In genomic region chr1:89926583-89927060, GRCm38 (mm10) we compare ENCODE assay signal across 10 mouse cellular contexts. TPM values are rescaled to one million over a fixed set of nuclear protein-coding genes. Genes with fewer than 3 reads are reported as not detected.
DNase-seq lines count a peak whose midpoint lies in the region; ATAC-seq lines count a peak whose summit lies in the region.
"Had no signal": no experiment of that assay in that cellular context is flagged by ENCODE, and none has a peak within 500 bp of the region (broad histone marks: within the 10 kb centered on the region; RNA-seq: fewer than 3 reads in every experiment).

No protein-coding gene starts in this region.

- no peak overlapping the region for H3K9ac ChIP-seq in heart, embryonic 13.5 days
- H3K9ac ChIP-seq in hindbrain, embryonic 11.5 days (ENCODE audit: low read depth, low read length), result no peak overlapping the region; the same call in 1 of the 2 replicates
- no peak overlapping the region for H3K9ac ChIP-seq in liver, embryonic 15.5 days

- peak overlapping the region; percentile 42 for H3K4me3 ChIP-seq in heart, embryonic 13.5 days
- H3K4me3 ChIP-seq in hindbrain, embryonic 11.5 days (ENCODE audit: low read depth, low read length), result peak overlapping the region; percentile 65
- peak overlapping the region; percentile 35; the same call in 1 of the 2 replicates for H3K4me3 ChIP-seq in liver, embryonic 15.5 days (replicated peaks)

- DNase-seq in heart, postnatal 4 days, result no peak
- peak; percentile 47 for DNase-seq in ES-CJ7 (ENCODE audit: low read depth, low spot score)
- DNase-seq in hindbrain, embryonic 11.5 days (ENCODE audit: low spot score), result peak; percentile 45
- DNase-seq in embryo, embryonic 9.5 days (ENCODE audit: extremely low spot score), result no peak
- no peak for DNase-seq in cerebellum, postnatal 25 days
- DNase-seq in cerebellum, adult 18-20 months, result no peak

- H3K9me3 ChIP-seq in heart, embryonic 13.5 days, result no peaks in the 10 kb centered on the region
- H3K9me3 ChIP-seq in hindbrain, embryonic 11.5 days (ENCODE audit: control insufficient read depth, low read length), result no peaks in the 10 kb centered on the region
- H3K9me3 ChIP-seq in liver, embryonic 15.5 days (replicated peaks), result no peaks in the 10 kb centered on the region

- ATAC-seq in heart, embryonic 13.5 days (ENCODE audit: extremely low read depth, insufficient number of reproducible peaks, low FRiP score, low TSS enrichment), result no peak
- ATAC-seq in hindbrain, embryonic 11.5 days (ENCODE audit: low FRiP score), result no peak
- ATAC-seq in liver, embryonic 15.5 days (ENCODE audit: insufficient read depth), result no peak
- ATAC-seq: CD4-positive, CD25-positive, alpha-beta regulatory T cell, adult 4 months had no signal

- H3K4me1 ChIP-seq in heart, embryonic 13.5 days, result peaks cover 52% of the 10 kb centered on the region
- H3K4me1 ChIP-seq in hindbrain, embryonic 11.5 days (replicated peaks; ENCODE audit: control insufficient read depth, insufficient read depth, low read length), result peaks cover 41% of the 10 kb centered on the region
- peaks cover 17% of the 10 kb centered on the region for H3K4me1 ChIP-seq in liver, embryonic 15.5 days (replicated peaks)

- H3K27me3 ChIP-seq in heart, embryonic 13.5 days (replicated peaks), result peaks cover 100% of the 10 kb centered on the region
- H3K27me3 ChIP-seq in hindbrain, embryonic 11.5 days (ENCODE audit: control insufficient read depth, insufficient read depth, low read length), result peaks cover 66% of the 10 kb centered on the region
- H3K27me3 ChIP-seq in liver, embryonic 15.5 days, result peaks cover 100% of the 10 kb centered on the region

- no peaks in the 10 kb centered on the region for H3K36me3 ChIP-seq in heart, embryonic 13.5 days
- no peaks in the 10 kb centered on the region for H3K36me3 ChIP-seq in hindbrain, embryonic 11.5 days (ENCODE audit: control insufficient read depth, insufficient read depth, low read length)
- no peaks in the 10 kb centered on the region for H3K36me3 ChIP-seq in liver, embryonic 15.5 days (replicated peaks)

- 16% methylated on average over 9 of the region's 9 CpGs for WGBS in heart, embryonic 13.5 days
- WGBS in hindbrain, embryonic 11.5 days, result 11% methylated on average over 9 of the region's 9 CpGs
- WGBS in liver, embryonic 15.5 days (ENCODE audit: insufficient replicate concordance), result 34% methylated on average over 9 of the region's 9 CpGs

- no peak overlapping the region for H3K27ac ChIP-seq in heart, embryonic 13.5 days (replicated peaks)
- H3K27ac ChIP-seq in hindbrain, embryonic 11.5 days (ENCODE audit: low read depth, low read length), result peak overlapping the region; percentile 19; the same call in 1 of the 2 replicates
- H3K27ac ChIP-seq in liver, embryonic 15.5 days (replicated peaks), result no peak overlapping the region

- peak overlapping the region; percentile 67 for H3K4me2 ChIP-seq in heart, embryonic 13.5 days
- H3K4me2 ChIP-seq in hindbrain, embryonic 11.5 days (replicated peaks; ENCODE audit: low read depth, low read length), result peak overlapping the region; percentile 89
- H3K4me2 ChIP-seq in liver, embryonic 15.5 days, result peak overlapping the region; percentile 54; the same call in 1 of the 2 replicates

RNA-seq across cellular contexts. Expression of gene Gbx2, which starts 4.4 kb away (rescaled TPM):
- 0.13 and 0.29 TPM in 2 replicates for polyA plus RNA-seq in heart, embryonic 13.5 days (2015; fragmentation: Nextera tagmentation; extraction: Ambion mirVana)
- under 1 TPM in 1 of 2 experiments, not detected in 1; 0.16 TPM for total RNA-seq in heart, postnatal 4 days (2021)
- polyA plus RNA-seq in hindbrain, embryonic 11.5 days (2014; fragmentation: Nextera tagmentation; extraction: Ambion mirVana), result 30.0 and 36.2 TPM in 2 replicates
- 0.50 and 0.67 TPM in 2 replicates for polyA plus RNA-seq in liver, embryonic 15.5 days (2015; fragmentation: Nextera tagmentation; extraction: Ambion mirVana)
- total RNA-seq: adrenal gland, postnatal 14 days had no signal
- polyA plus RNA-seq: CD4-positive, CD25-positive, alpha-beta regulatory T cell, adult 4 months had no signal

Comparison
In these comparisons a context has a peak if more than half of its experiments do, and no peak if none do; other contexts are left out.
1. DNase-seq: peak in ES-CJ7 (single experiment) and hindbrain, embryonic 11.5 days (single experiment); none in heart, postnatal 4 days (single experiment), embryo, embryonic 9.5 days (single experiment), cerebellum, postnatal 25 days (0 of 2) and cerebellum, adult 18-20 months (0 of 2).
2. RNA of gene Gbx2, which starts 4.4 kb away (polyA plus RNA-seq): 30.0 to 36.2 TPM in hindbrain, embryonic 11.5 days; 0.50 to 0.67 TPM in liver, embryonic 15.5 days and 0.13 to 0.29 TPM in heart, embryonic 13.5 days; every median in the first group is over 10 times any median in the second.
3. Peak in every context shown above with its lines, with median percentiles within 50 percentile points of each other: H3K4me2 ChIP-seq and H3K4me3 ChIP-seq.